Mouse (Mus musculus) liver, embryonic 16.5 days (tissue): Measurements from ENCODE around the gene Tjp1. TPM values are rescaled to one million over a fixed set of nuclear protein-coding genes. Genes with fewer than 3 reads are reported as not detected.

Experiments used
- polyA plus RNA-seq: library from polyadenylated mRNA; unstranded; fragments of >200 nt; fragmentation: Nextera tagmentation; extraction: Ambion mirVana; gene quantifications from 2 replicates; pipeline ENCODE4 v1.2.1, GENCODE M21; 2015

Tjp1 gene
- polyA plus RNA-seq, 1 experiment from 2014 or later = 5.1 TPM

Other genes starting within 250 kb of the Tjp1 start
- 10.7 and 11.3 TPM in 2 replicates for gene Tarsl2, start 117.1 kb upstream of the Tjp1 start, polyA plus RNA-seq
- 30.8 and 32.6 TPM in 2 replicates for gene Tm2d3, start 163.4 kb upstream of the Tjp1 start, polyA plus RNA-seq